Comparison of ENCODE assay signal across 11 mouse cellular contexts in the genomic region with DNA sequence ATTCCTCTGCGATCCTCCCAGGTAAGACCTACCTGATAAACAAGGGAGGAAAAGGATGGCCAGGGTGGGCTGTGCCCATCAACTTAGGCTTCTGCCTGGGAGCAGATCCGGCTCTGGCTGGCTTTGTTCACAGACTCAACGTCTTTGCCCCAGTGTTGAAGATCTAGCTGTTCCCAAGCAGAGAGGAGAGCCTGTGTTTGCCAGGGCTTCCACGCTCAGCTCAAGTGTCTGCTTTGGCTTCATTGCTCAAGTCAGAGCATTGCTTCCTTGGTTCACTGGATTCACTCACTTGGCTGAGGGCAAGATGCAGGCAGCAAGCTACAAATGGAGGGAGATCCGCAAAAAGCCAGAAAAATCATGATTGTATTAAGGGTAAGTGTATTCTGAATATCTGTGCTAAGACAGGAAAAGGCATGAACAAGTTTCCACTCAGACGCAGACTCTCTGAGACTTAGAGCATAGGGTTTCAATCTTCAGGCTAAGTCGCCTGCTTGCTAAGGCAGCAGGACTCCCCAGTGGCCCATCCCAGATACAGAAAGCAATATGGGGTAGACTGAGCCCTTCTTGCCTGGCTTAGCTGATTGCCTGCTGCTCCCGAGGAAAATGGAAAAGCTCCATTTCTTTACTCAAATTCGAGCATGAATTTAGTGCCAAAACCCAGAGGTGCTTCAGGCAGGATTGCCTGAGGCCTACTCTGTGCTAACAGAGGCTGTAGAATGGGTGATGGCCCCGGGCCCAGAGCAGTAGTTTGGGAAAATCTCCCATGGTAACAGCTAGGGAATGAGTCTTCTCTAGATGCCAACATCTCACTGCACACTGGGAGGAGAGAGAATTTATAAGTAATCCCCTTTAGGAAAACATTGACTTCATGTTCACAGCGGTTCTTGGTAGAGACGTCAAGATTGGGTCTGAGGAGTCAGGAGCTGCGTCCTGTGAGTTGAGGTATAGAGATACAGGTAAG. TPM values are rescaled to one million over a fixed set of nuclear protein-coding genes. Genes with fewer than 3 reads are reported as not detected.
DNase-seq lines count a peak whose midpoint lies in the region; ATAC-seq lines count a peak whose summit lies in the region.
"Had no signal": no experiment of that assay in that cellular context is flagged by ENCODE, and none has a peak within 500 bp of the region (broad histone marks: within the 10 kb centered on the region; RNA-seq: fewer than 3 reads in every experiment).

No protein-coding gene starts in this region.

- H3K4me3 ChIP-seq in kidney, embryonic 15.5 days (replicated peaks): no peak overlapping the region
- no peak overlapping the region for H3K4me3 ChIP-seq in kidney, embryonic 14.5 days (ENCODE audit: low read length)
- no peak overlapping the region for H3K4me3 ChIP-seq in embryonic facial prominence, embryonic 13.5 days
- no peak overlapping the region for H3K4me3 ChIP-seq in neural tube, embryonic 14.5 days (ENCODE audit: low read depth, low read length)
- H3K4me3 ChIP-seq: heart, embryonic 15.5 days had no signal

- no peaks in the 10 kb centered on the region for H3K27me3 ChIP-seq in kidney, embryonic 15.5 days
- no peaks in the 10 kb centered on the region for H3K27me3 ChIP-seq in kidney, embryonic 14.5 days (ENCODE audit: control insufficient read depth, insufficient read depth, low read length)
- no peaks in the 10 kb centered on the region for H3K27me3 ChIP-seq in embryonic facial prominence, embryonic 13.5 days
- H3K27me3 ChIP-seq in neural tube, embryonic 14.5 days (ENCODE audit: control insufficient read depth, insufficient read depth, low read length): no peaks in the 10 kb centered on the region

- H3K27ac ChIP-seq in kidney, embryonic 15.5 days: peak overlapping the region; percentile 61
- H3K27ac ChIP-seq in kidney, embryonic 14.5 days (ENCODE audit: low read depth, low read length): no peak overlapping the region
- peak overlapping the region; percentile 72 for H3K27ac ChIP-seq in embryonic facial prominence, embryonic 13.5 days
- peak overlapping the region; percentile 22; the same call in 1 of the 2 replicates for H3K27ac ChIP-seq in neural tube, embryonic 14.5 days (ENCODE audit: low read depth, low read length)
- H3K27ac ChIP-seq: heart, embryonic 15.5 days had no signal

- H3K4me1 ChIP-seq in kidney, embryonic 15.5 days: peaks cover 79% of the 10 kb centered on the region
- peaks cover 36% of the 10 kb centered on the region for H3K4me1 ChIP-seq in kidney, embryonic 14.5 days (ENCODE audit: control insufficient read depth, insufficient read depth, low read length)
- peaks cover 77% of the 10 kb centered on the region for H3K4me1 ChIP-seq in embryonic facial prominence, embryonic 13.5 days
- H3K4me1 ChIP-seq in neural tube, embryonic 14.5 days (ENCODE audit: control insufficient read depth, insufficient read depth, low read length): peaks cover 10% of the 10 kb centered on the region; the same call in 1 of the 2 replicates

- H3K9ac ChIP-seq in kidney, embryonic 15.5 days: no peak overlapping the region
- no peak overlapping the region for H3K9ac ChIP-seq in kidney, embryonic 14.5 days (ENCODE audit: low read depth, low read length)
- no peak overlapping the region for H3K9ac ChIP-seq in embryonic facial prominence, embryonic 13.5 days
- no peak overlapping the region for H3K9ac ChIP-seq in neural tube, embryonic 14.5 days (replicated peaks; ENCODE audit: low read depth, low read length)
- H3K9ac ChIP-seq: heart, embryonic 15.5 days; lung, embryonic 14.5 days had no signal

- no peak for ATAC-seq in kidney, embryonic 15.5 days (replicated peaks; ENCODE audit: low FRiP score)
- ATAC-seq in kidney, embryonic 14.5 days (ENCODE audit: low FRiP score, low TSS enrichment): no peak
- ATAC-seq in embryonic facial prominence, embryonic 13.5 days (ENCODE audit: insufficient number of reproducible peaks, insufficient read depth, low FRiP score, low TSS enrichment, low read depth): no peak
- no peak for ATAC-seq in neural tube, embryonic 14.5 days (ENCODE audit: low read depth)

- no peaks in the 10 kb centered on the region for H3K36me3 ChIP-seq in kidney, embryonic 15.5 days
- no peaks in the 10 kb centered on the region for H3K36me3 ChIP-seq in kidney, embryonic 14.5 days (ENCODE audit: control insufficient read depth, insufficient read depth, low read length)
- H3K36me3 ChIP-seq in embryonic facial prominence, embryonic 13.5 days: no peaks in the 10 kb centered on the region
- no peaks in the 10 kb centered on the region for H3K36me3 ChIP-seq in neural tube, embryonic 14.5 days (ENCODE audit: control insufficient read depth, insufficient read depth, low read length)
- H3K36me3 ChIP-seq: heart, embryonic 15.5 days had no signal

- H3K4me2 ChIP-seq in kidney, embryonic 15.5 days: no peak overlapping the region
- no peak overlapping the region for H3K4me2 ChIP-seq in kidney, embryonic 14.5 days (replicated peaks; ENCODE audit: low read depth, low read length)
- no peak overlapping the region for H3K4me2 ChIP-seq in embryonic facial prominence, embryonic 13.5 days
- no peak overlapping the region for H3K4me2 ChIP-seq in neural tube, embryonic 14.5 days (ENCODE audit: low read depth, low read length)
- H3K4me2 ChIP-seq: heart, embryonic 15.5 days; lung, embryonic 14.5 days had no signal

- 77% methylated on average over 13 of the region's 13 CpGs for WGBS in kidney, embryonic 15.5 days
- WGBS in kidney, embryonic 14.5 days: 75% methylated on average over 13 of the region's 13 CpGs
- 58% methylated on average over 13 of the region's 13 CpGs for WGBS in embryonic facial prominence, embryonic 13.5 days
- 73% methylated on average over 13 of the region's 13 CpGs for WGBS in neural tube, embryonic 14.5 days

- no peaks in the 10 kb centered on the region for H3K9me3 ChIP-seq in kidney, embryonic 15.5 days (replicated peaks)
- no peaks in the 10 kb centered on the region for H3K9me3 ChIP-seq in kidney, embryonic 14.5 days (ENCODE audit: control insufficient read depth, low read length)
- H3K9me3 ChIP-seq in embryonic facial prominence, embryonic 13.5 days: no peaks in the 10 kb centered on the region
- H3K9me3 ChIP-seq in neural tube, embryonic 14.5 days (ENCODE audit: control insufficient read depth, low read length): no peaks in the 10 kb centered on the region
- H3K9me3 ChIP-seq: heart, embryonic 15.5 days had no signal

- DNase-seq in kidney, postnatal 36 days: peak; percentile 49 to 56
- no peak for DNase-seq in adrenal gland, adult 8-10 months
- DNase-seq in adrenal gland, postnatal 25 days: no peak
- no peak for DNase-seq in adrenal gland, postnatal 14 days
- DNase-seq: lung, embryonic 14.5 days; right cerebral cortex, postnatal 14 days had no signal

RNA-seq across cellular contexts. Expression of a gene that starts 37.5 kb away (rescaled TPM):
- polyA plus RNA-seq in kidney, embryonic 15.5 days (2015; fragmentation: Nextera tagmentation; extraction: Ambion mirVana): 5.6 and 5.7 TPM in 2 replicates
- 6.6 and 7.3 TPM in 2 replicates for polyA plus RNA-seq in kidney, embryonic 14.5 days (2014; fragmentation: Nextera tagmentation; extraction: Ambion mirVana)
- polyA plus RNA-seq in embryonic facial prominence, embryonic 13.5 days (2015; fragmentation: Nextera tagmentation; extraction: Ambion mirVana): 7.7 and 8.7 TPM in 2 replicates
- 5.6 and 6.1 TPM in 2 replicates for polyA plus RNA-seq in neural tube, embryonic 14.5 days (2014; fragmentation: Nextera tagmentation; extraction: Ambion mirVana)
- total RNA-seq in adrenal gland, adult 8-10 months (2022): 10 to 100 TPM; 18.6 to 28.6 (median 20.4) TPM
- 22.1 and 23.0 TPM in 2 replicates for total RNA-seq in adrenal gland, postnatal 25 days (2021)
- 28.2 and 49.7 TPM in 2 replicates for total RNA-seq in adrenal gland, postnatal 14 days (2021)

Comparison
In these comparisons a context has a peak if more than half of its experiments do, and no peak if none do; other contexts are left out.
1. DNase-seq: peak in kidney, postnatal 36 days (2 of 2); none in adrenal gland, adult 8-10 months (single experiment), adrenal gland, postnatal 25 days (single experiment) and adrenal gland, postnatal 14 days (single experiment).